Mouse (Mus musculus) midbrain, embryonic 14.5 days (tissue): ENCODE data around the gene Gpr152. TPM values are rescaled to one million over a fixed set of nuclear protein-coding genes. Genes with fewer than 3 reads are reported as not detected.
"Not testable (repeated sequence)": the region's sequence is repeated elsewhere in the genome, so short reads cannot be mapped to it uniquely, and the experiment has no call there.

Experiments used
- ATAC-seq: fragments of 200-750 bp; cut with Nextera tagmentation; 2 replicates; pipeline ENCODE4 v1.8.0; 2017; ENCODE audit warnings: moderate number of reproducible peaks, moderate library complexity; ENCODE audit not compliant: low FRiP score, low TSS enrichment
- DNase-seq: peaks from one replicate; pipeline ENCODE4 v3.0.0-alpha.2; 2015
- H3K27ac ChIP-seq: fragments of 300-500 bp; sonication (generic); replicated peaks from 2 replicates; pipeline ENCODE4 v1.5.1; 2014; ENCODE audit warnings: mild to moderate bottlenecking, low read depth, low read length, moderate library complexity
- H3K27me3 ChIP-seq: fragments of 300-500 bp; sonication (generic); 2 replicates; pipeline ENCODE4 v1.6.1; 2014; ENCODE audit warnings: low read length, control low read depth, mixed read lengths; ENCODE audit not compliant: control insufficient read depth, insufficient read depth
- H3K36me3 ChIP-seq: fragments of 300-500 bp; sonication (generic); 2 replicates; pipeline ENCODE4 v1.6.1; 2014; ENCODE audit warnings: low read length, control low read depth; ENCODE audit not compliant: control insufficient read depth, insufficient read depth
- H3K4me1 ChIP-seq: fragments of 300-500 bp; sonication (generic); 2 replicates; pipeline ENCODE4 v1.6.1; 2014; ENCODE audit warnings: mild to moderate bottlenecking, antibody characterized with exemption, low read length, control low read depth; ENCODE audit not compliant: control insufficient read depth, insufficient read depth
- H3K4me2 ChIP-seq: fragments of 300-500 bp; sonication (generic); 2 replicates; pipeline ENCODE4 v1.6.1; 2014; ENCODE audit warnings: mild to moderate bottlenecking, low read length, moderate library complexity
- H3K4me3 ChIP-seq: fragments of 300-500 bp; sonication (generic); replicated peaks from 2 replicates; pipeline ENCODE4 v1.5.1; 2014; ENCODE audit warnings: low read depth, low read length
- H3K9ac ChIP-seq: fragments of 300-500 bp; sonication (generic); replicated peaks from 2 replicates; pipeline ENCODE4 v1.6.1; 2014; ENCODE audit warnings: mild to moderate bottlenecking, low read length, moderate library complexity
- H3K9me3 ChIP-seq: fragments of 300-500 bp; sonication (generic); 2 replicates; pipeline ENCODE4 v1.6.1; 2016; ENCODE audit warnings: low read length, control low read depth, mixed read lengths; ENCODE audit not compliant: control insufficient read depth
- WGBS: fragments of 180-500 bp; shearing (Covaris S2); extraction: QIAGEN DNeasy Blood & Tissue Kit; methylation state at CpG from one replicate; pipeline ENCODE4 v1.1.7; 2014; 5-methylcytosine and 5-hydroxymethylcytosine counted together
- polyA plus RNA-seq: library from polyadenylated mRNA; unstranded; fragments of >200 nt; fragmentation: Nextera tagmentation; extraction: Ambion mirVana; gene quantifications from 2 replicates; pipeline ENCODE4 v1.2.1, GENCODE M21; 2014

Gene Gpr152
- polyA plus RNA-seq, 1 experiment from 2014 or later = not detected

- ATAC-seq (no peak), DNase-seq (no peak)
- peaks cover 5% of the 10 kb centered on the region for H3K4me1 ChIP-seq
- no peak overlapping the region for H3K4me3 ChIP-seq
- H3K36me3 ChIP-seq = peaks cover 52% of the 10 kb centered on the region
- H3K4me2 ChIP-seq = no peak overlapping the region
- no peak overlapping the region for H3K9ac ChIP-seq
- 88% methylated on average over 2 of the region's 2 CpGs for WGBS
- H3K27ac ChIP-seq = no peak overlapping the region
- no peaks in the 10 kb centered on the region for H3K9me3 ChIP-seq
- no peaks in the 10 kb centered on the region for H3K27me3 ChIP-seq
These were observed 7.8 kb upstream of the Gpr152 start for GRCm38 (mm10) chr19:4131768-4132167.

GRCm38 (mm10) chr19:4134354-4134753 is 5.2 kb upstream of the Gpr152 start:
- no peak overlapping the region for H3K9ac ChIP-seq
- no peak overlapping the region for H3K4me2 ChIP-seq
- no peak for ATAC-seq
- peaks cover 37% of the 10 kb centered on the region for H3K36me3 ChIP-seq
- H3K4me3 ChIP-seq = no peak overlapping the region
- H3K27me3 ChIP-seq = no peaks in the 10 kb centered on the region
- 0 out of 2 replicates have a peak, but pooled peaks cover 3% of the 10 kb centered on the region for H3K4me1 ChIP-seq
- 94% methylated on average over 4 of the region's 4 CpGs for WGBS
- H3K9me3 ChIP-seq = no peaks in the 10 kb centered on the region
- DNase-seq = no peak
- H3K27ac ChIP-seq = no peak overlapping the region

DNA sequence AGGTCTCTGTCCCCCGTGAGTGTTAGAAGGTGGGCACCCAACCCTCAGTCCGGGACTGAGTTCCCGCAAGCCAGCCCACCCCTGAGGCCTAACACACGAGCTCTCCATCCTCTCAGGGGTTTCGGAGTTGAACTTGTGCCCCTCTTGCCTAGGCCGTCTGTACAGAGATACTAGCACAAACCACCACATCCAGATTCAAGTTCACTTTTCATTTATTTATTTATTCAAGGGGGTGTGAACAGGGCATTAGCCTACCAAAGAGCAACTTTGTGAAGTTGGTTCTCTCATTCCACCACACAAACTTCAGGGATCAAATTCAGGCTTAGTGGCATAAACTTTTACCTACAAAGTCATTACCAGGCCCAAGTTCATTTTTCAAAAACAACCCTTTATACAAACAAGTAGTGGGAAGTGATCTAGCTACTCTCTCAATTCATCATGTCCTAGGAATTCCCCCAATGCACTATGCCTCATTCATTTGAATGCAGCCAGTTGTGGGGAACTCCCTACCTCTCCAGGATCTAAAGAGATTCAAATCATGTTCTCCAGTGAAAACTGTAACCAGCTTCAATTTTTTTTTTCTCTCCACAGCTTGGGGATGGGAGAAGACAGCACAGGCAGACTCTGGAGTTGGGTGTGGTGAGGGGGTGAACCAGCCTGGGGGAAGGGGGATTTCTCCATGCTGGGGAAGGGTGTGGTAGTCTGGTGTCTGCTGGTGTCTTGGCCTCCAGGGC is 4.2 kb upstream of the Gpr152 start:
- not testable (repeated sequence) for ATAC-seq, H3K9ac ChIP-seq, H3K4me3 ChIP-seq, H3K4me1 ChIP-seq, H3K4me2 ChIP-seq, H3K27me3 ChIP-seq, DNase-seq, H3K27ac ChIP-seq, H3K9me3 ChIP-seq
- H3K36me3 ChIP-seq = peaks cover 30% of the 10 kb centered on the region
- 89% methylated on average over 6 of the region's 6 CpGs for WGBS

GRCm38 (mm10) chr19:4135963-4136345 is 3.6 kb upstream of the Gpr152 start:
- not testable (repeated sequence) for H3K27ac ChIP-seq, H3K27me3 ChIP-seq, DNase-seq, H3K9me3 ChIP-seq, ATAC-seq, H3K4me1 ChIP-seq, H3K4me2 ChIP-seq, H3K4me3 ChIP-seq, H3K9ac ChIP-seq
- 24% methylated on average over 8 of the region's 8 CpGs for WGBS
- peaks cover 25% of the 10 kb centered on the region for H3K36me3 ChIP-seq

GRCm38 (mm10) chr19:4136463-4136862 is 3.1 kb upstream of the Gpr152 start:
- 77% methylated on average over 5 of the region's 5 CpGs for WGBS
- no peaks in the 10 kb centered on the region for H3K27me3 ChIP-seq
- 0 out of 2 replicates have a peak, but pooled peaks cover 6% of the 10 kb centered on the region for H3K4me1 ChIP-seq
- no peak overlapping the region for H3K9ac ChIP-seq
- no peaks in the 10 kb centered on the region for H3K9me3 ChIP-seq
- ATAC-seq (no peak), DNase-seq (no peak)
- H3K27ac ChIP-seq = no peak overlapping the region
- H3K4me2 ChIP-seq = no peak overlapping the region
- peaks cover 21% of the 10 kb centered on the region for H3K36me3 ChIP-seq
- no peak overlapping the region for H3K4me3 ChIP-seq

DNA sequence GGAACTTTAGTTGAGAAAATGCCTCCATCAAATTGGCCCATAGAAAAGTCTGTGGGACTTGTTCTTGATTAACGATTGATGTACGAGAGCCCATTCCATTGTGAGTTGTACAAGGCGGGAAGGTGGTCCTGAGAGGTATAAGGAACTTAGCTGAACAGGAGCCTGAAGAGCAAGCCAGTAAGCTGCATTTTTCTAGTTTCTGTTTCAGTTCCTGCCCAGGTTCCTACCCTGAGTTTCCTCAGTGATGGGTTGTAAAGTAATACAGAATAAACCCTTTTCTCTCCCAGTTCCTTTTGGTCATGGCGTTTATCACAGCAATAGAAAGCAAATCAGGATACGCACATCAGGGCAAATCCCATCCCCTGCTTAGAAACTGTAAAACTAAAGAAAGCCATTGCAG is 1.7 kb upstream of the Gpr152 start:
- H3K27ac ChIP-seq = no peak overlapping the region
- H3K27me3 ChIP-seq = no peaks in the 10 kb centered on the region
- 0 out of 2 replicates have a peak, but pooled peaks cover 6% of the 10 kb centered on the region for H3K4me1 ChIP-seq
- no peak overlapping the region for H3K4me3 ChIP-seq
- no peak for ATAC-seq
- H3K4me2 ChIP-seq = no peak overlapping the region
- no peak overlapping the region for H3K9ac ChIP-seq
- no peaks in the 10 kb centered on the region for H3K9me3 ChIP-seq
- peaks cover 6% of the 10 kb centered on the region for H3K36me3 ChIP-seq
- 77% methylated on average over 5 of the region's 5 CpGs for WGBS
- no peak for DNase-seq

- no peak for DNase-seq
- ATAC-seq = no peak
- WGBS = 76% methylated on average over 6 of the region's 6 CpGs
- Histone ChIP-seq H3K36me3 (no peaks in the 10 kb centered on the region), H3K27me3 (no peaks in the 10 kb centered on the region), H3K9ac (no peak overlapping the region), H3K4me3 (no peak overlapping the region), H3K4me1 (0 out of 2 replicates have a peak, but pooled peaks cover 6% of the 10 kb centered on the region), H3K27ac (no peak overlapping the region), H3K4me2 (no peak overlapping the region), H3K9me3 (no peaks in the 10 kb centered on the region)
These were observed 560 bp downstream of the Gpr152 start for GRCm38 (mm10) chr19:4140147-4140546.

- 91% methylated on average over 18 of the region's 18 CpGs for WGBS
- no peak overlapping the region for H3K4me2 ChIP-seq
- H3K9me3 ChIP-seq = 0 out of 2 replicates have a peak, but pooled peaks cover 4% of the 10 kb centered on the region
- no peak overlapping the region for H3K9ac ChIP-seq
- H3K27ac ChIP-seq = no peak overlapping the region
- no peaks in the 10 kb centered on the region for H3K27me3 ChIP-seq
- DNase-seq (no peak), ATAC-seq (no peak)
- no peak overlapping the region for H3K4me3 ChIP-seq
- H3K4me1 ChIP-seq = 0 out of 2 replicates have a peak, but pooled peaks cover 7% of the 10 kb centered on the region
- no peaks in the 10 kb centered on the region for H3K36me3 ChIP-seq
These were observed 3.0 kb downstream of the Gpr152 start for GRCm38 (mm10) chr19:4142416-4143173.
